Mouse (Mus musculus) brain, embryonic 14.5 days (tissue): ENCODE results near the gene Tal1.

Experiments used
- CTCF ChIP-seq: fragments of 200-500 bp; IDR thresholded peaks from 2 replicates; pipeline ENCODE4 v1.5.1; 2012; ENCODE audit warnings: inconsistent platforms, mild to moderate bottlenecking, moderate library complexity, borderline replicate concordance; ENCODE audit not compliant: insufficient read depth, insufficient read length; ENCODE audit errors: extremely low read depth
- POLR2A ChIP-seq: fragments of 200-500 bp; IDR thresholded peaks from 2 replicates; pipeline ENCODE4 v1.6.1; 2012; ENCODE audit warnings: mild to moderate bottlenecking, inconsistent platforms, borderline replicate concordance; ENCODE audit not compliant: poor library complexity, insufficient read depth, insufficient read length, severe bottlenecking; ENCODE audit errors: extremely low read depth

DNA sequence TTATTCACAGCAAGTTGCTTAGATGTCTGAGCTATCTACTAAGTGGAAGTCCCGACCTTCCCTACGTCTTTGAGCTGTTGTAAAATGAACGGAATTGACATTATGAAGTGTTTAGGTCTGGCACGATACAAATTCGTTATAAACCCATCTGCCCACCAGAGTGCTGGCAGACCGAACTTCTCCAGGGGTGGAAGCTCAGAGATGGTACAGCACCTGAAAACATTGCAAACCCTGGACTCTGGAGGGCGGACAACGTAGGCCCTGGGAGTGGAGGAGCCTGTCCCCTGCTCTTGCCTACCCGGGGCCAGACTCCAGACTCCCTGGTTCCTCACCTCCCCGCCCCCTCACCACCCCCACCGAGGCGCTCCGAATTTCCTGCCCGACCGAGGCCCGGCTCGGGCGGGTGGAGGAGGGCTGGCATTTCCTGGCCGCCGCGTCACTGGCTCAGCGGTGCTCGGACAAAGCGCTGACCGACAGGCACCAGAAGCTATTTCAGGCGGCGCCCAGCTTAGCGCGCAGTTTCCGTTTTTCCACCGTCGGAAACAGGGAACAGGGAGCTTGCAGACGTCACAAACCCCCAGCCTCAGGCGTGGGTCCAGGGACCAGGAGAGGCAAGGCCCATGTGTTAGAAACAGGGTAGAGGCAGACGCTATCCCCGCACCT, 3.8 kb upstream of the Tal1 start:
- TF ChIP-seq POLR2A (no peak), CTCF (no peak)
